Mouse (Mus musculus): ENCODE results near the gene Ccng2. TPM values are rescaled to one million over a fixed set of nuclear protein-coding genes. Genes with fewer than 3 reads are reported as not detected.

Ccng2 gene
- total and polyA plus RNA-seq, 2 experiments from 2014 or later: 20.2 to 68.2 TPM

DNA sequence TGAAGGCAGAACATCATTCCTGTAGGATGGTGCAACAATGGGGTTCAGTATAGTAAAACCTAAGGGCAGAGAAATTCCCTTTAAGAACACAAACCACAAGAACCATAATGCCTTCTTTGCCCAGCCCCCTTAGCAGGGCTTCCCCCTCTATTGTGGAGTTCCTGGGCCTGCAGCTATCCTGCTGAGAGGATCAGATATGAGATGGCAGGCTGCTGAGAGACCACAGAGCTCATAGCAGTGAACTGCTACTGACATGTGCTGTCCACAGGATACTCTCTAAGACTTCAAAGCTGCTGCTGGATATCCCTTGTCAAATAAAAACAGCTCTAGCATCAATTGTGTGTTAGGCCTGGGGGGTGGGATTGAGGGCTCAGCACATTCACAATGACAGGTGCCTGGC is 21.5 kb downstream of the Ccng2 start:
- no peak for TF ChIP-seq EP300 (IDR thresholded peaks at IDR 0.05; ENCODE audit: low read depth)
- TF ChIP-seq CTCF (IDR thresholded peaks at IDR 0.05; ENCODE audit: low read depth): no peak
- H3K36me3 ChIP-seq (replicated peaks; ENCODE audit: control insufficient read depth, insufficient read depth, low read length): no peaks in the 10 kb centered on the region
- no peak overlapping the region for H3K27ac ChIP-seq (ENCODE audit: low read depth)
- no peak overlapping the region for H3K9ac ChIP-seq (replicated peaks; ENCODE audit: low read depth, low read length)
- no peaks in the 10 kb centered on the region for H3K27me3 ChIP-seq (ENCODE audit: control insufficient read depth, insufficient read depth, low read length)
- no peak for DNase-seq (ENCODE audit: low spot score)
- no peak for ATAC-seq (ENCODE audit: insufficient read depth, low read depth)
- H3K4me2 ChIP-seq (ENCODE audit: low read depth, low read length): no peak overlapping the region
- H3K4me3 ChIP-seq (ENCODE audit: low read depth, low read length): no peak overlapping the region
- H3K9me3 ChIP-seq (replicated peaks; ENCODE audit: control insufficient read depth, low read length): no peaks in the 10 kb centered on the region; the same call in 1 of the 2 replicates
- H3K4me1 ChIP-seq (ENCODE audit: control insufficient read depth, insufficient read depth): no peaks in the 10 kb centered on the region

DNA sequence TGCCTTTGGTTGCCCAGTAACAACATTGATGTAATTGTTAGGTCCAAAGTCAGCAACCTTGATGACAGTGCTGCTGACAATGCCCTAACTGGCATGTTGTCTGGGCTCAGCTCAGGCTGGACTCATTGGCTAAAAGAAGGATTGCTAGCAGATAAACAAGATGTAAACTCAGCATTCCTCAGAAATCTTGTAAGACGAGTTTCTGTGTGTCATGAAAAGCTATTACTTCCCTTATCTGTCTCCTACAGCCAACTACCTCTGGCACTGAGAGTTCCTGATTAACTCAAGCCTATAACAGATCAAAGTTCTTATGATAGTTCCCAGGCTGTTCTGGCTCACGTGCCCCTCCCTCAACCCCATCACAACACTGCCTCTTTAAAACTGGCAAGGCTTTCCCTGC is 23.2 kb downstream of the Ccng2 start:
- Histone ChIP-seq H3K9ac (replicated peaks; ENCODE audit: low read depth, low read length) (no peak overlapping the region), H3K4me3 (ENCODE audit: low read depth, low read length) (no peak overlapping the region), H3K4me2 (ENCODE audit: low read depth, low read length) (no peak overlapping the region), H3K9me3 (replicated peaks; ENCODE audit: control insufficient read depth, low read length) (no peaks in the 10 kb centered on the region; the same call in 1 of the 2 replicates), H3K36me3 (replicated peaks; ENCODE audit: control insufficient read depth, insufficient read depth, low read length) (no peaks in the 10 kb centered on the region), H3K4me1 (ENCODE audit: control insufficient read depth, insufficient read depth) (no peaks in the 10 kb centered on the region), H3K27ac (ENCODE audit: low read depth) (no peak overlapping the region), H3K27me3 (ENCODE audit: control insufficient read depth, insufficient read depth, low read length) (no peaks in the 10 kb centered on the region)
- 13% methylated on average over 2 of the region's 2 CpGs for WGBS
- ATAC-seq (ENCODE audit: insufficient read depth, low read depth) (no peak), DNase-seq (ENCODE audit: low spot score) (no peak)
- TF ChIP-seq CTCF (IDR thresholded peaks at IDR 0.05; ENCODE audit: low read depth) (no peak), EP300 (IDR thresholded peaks at IDR 0.05; ENCODE audit: low read depth) (no peak)

DNA sequence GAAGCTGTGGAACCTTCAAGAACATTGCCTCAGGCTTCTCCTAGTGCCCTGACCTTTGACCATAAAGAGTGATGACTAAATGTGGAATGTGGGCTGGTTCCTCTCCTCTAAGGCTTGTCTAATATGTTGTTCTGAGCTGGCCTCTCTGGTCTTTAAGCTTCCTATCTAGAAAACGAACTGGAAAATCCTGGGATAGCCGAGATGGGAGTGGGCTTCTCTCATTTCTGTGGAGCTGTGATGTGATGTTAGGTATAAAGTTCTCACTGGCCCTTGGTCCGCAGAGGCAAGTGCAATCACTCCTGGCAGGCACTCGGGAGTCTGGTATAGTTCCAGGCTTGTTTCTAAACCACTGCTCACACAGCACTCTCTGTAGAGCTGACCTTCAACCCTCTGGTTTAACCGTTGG is 29.3 kb downstream of the Ccng2 start:
- Histone ChIP-seq H3K4me1 (ENCODE audit: control insufficient read depth, insufficient read depth) (no peaks in the 10 kb centered on the region), H3K4me2 (ENCODE audit: low read depth, low read length) (no peak overlapping the region), H3K27ac (ENCODE audit: low read depth) (no peak overlapping the region), H3K36me3 (replicated peaks; ENCODE audit: control insufficient read depth, insufficient read depth, low read length) (no peaks in the 10 kb centered on the region), H3K9me3 (replicated peaks; ENCODE audit: control insufficient read depth, low read length) (no peaks in the 10 kb centered on the region; the same call in 1 of the 2 replicates), H3K27me3 (ENCODE audit: control insufficient read depth, insufficient read depth, low read length) (no peaks in the 10 kb centered on the region), H3K9ac (replicated peaks; ENCODE audit: low read depth, low read length) (no peak overlapping the region), H3K4me3 (ENCODE audit: low read depth, low read length) (no peak overlapping the region)
- no peak for DNase-seq (ENCODE audit: low spot score)
- WGBS: 49% methylated on average over 5 of the region's 5 CpGs
- no peak for ATAC-seq (ENCODE audit: insufficient read depth, low read depth)
- no peak for TF ChIP-seq CTCF (IDR thresholded peaks at IDR 0.05; ENCODE audit: low read depth)
- no peak for TF ChIP-seq EP300 (IDR thresholded peaks at IDR 0.05; ENCODE audit: low read depth)

DNA sequence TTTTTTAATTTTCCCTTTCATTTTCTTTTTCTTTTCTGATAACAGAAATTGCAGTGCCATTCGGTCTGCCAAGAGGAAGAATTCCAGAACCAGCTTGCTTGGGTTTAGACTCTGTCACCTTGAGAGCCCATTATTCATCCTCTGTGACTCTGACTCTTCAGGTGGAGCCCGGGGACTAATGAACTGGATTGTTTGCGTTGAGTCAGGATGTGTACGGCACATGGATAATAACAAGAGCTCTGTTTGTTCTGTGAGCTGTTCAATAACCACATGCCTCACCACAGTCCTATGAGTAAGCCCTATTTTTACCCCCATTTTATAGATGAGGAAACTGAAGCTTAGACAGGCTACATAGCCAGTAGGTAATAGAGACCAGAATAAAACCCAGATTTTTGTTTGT is 29.7 kb downstream of the Ccng2 start:
- DNase-seq (ENCODE audit: low spot score) (no peak), ATAC-seq (ENCODE audit: insufficient read depth, low read depth) (no peak)
- Histone ChIP-seq H3K36me3 (replicated peaks; ENCODE audit: control insufficient read depth, insufficient read depth, low read length) (no peaks in the 10 kb centered on the region), H3K27me3 (ENCODE audit: control insufficient read depth, insufficient read depth, low read length) (no peaks in the 10 kb centered on the region), H3K4me3 (ENCODE audit: low read depth, low read length) (no peak overlapping the region), H3K9ac (replicated peaks; ENCODE audit: low read depth, low read length) (no peak overlapping the region), H3K9me3 (replicated peaks; ENCODE audit: control insufficient read depth, low read length) (no peaks in the 10 kb centered on the region; the same call in 1 of the 2 replicates), H3K4me1 (ENCODE audit: control insufficient read depth, insufficient read depth) (no peaks in the 10 kb centered on the region), H3K27ac (ENCODE audit: low read depth) (no peak overlapping the region), H3K4me2 (ENCODE audit: low read depth, low read length) (no peak overlapping the region)
- TF ChIP-seq CTCF (IDR thresholded peaks at IDR 0.05; ENCODE audit: low read depth): no peak
- WGBS: 71% methylated on average over 4 of the region's 4 CpGs

DNA sequence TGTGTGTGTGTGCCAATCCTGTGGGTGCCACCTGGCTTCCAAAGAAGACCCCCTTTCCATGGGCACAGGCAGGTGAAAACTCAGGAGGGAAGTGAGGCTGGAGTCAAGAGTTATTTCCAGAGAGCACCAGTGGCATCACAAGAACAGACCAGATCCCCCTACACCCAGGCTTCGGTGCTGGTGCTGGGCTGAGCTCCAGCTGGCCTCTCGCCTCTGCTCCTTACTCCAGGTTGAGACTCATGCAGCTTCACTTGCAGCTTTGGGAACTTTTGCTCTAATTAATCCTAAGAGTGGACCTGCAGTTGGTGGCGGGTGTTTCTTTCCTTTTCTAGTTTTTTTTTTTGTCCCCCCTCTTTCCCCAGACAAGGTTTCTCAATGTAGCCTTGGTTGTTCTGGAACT is 30.3 kb downstream of the Ccng2 start:
- 54% methylated on average over 3 of the region's 3 CpGs for WGBS
- Histone ChIP-seq H3K36me3 (replicated peaks; ENCODE audit: control insufficient read depth, insufficient read depth, low read length) (no peaks in the 10 kb centered on the region), H3K4me2 (ENCODE audit: low read depth, low read length) (no peak overlapping the region), H3K4me3 (ENCODE audit: low read depth, low read length) (no peak overlapping the region), H3K27me3 (ENCODE audit: control insufficient read depth, insufficient read depth, low read length) (no peaks in the 10 kb centered on the region), H3K4me1 (ENCODE audit: control insufficient read depth, insufficient read depth) (no peaks in the 10 kb centered on the region), H3K9me3 (replicated peaks; ENCODE audit: control insufficient read depth, low read length) (no peaks in the 10 kb centered on the region; the same call in 1 of the 2 replicates), H3K9ac (replicated peaks; ENCODE audit: low read depth, low read length) (no peak overlapping the region), H3K27ac (ENCODE audit: low read depth) (no peak overlapping the region)
- DNase-seq (ENCODE audit: low spot score): no peak
- ATAC-seq (ENCODE audit: insufficient read depth, low read depth): no peak
- no peak for TF ChIP-seq CTCF (IDR thresholded peaks at IDR 0.05; ENCODE audit: low read depth)
- TF ChIP-seq EP300 (IDR thresholded peaks at IDR 0.05; ENCODE audit: low read depth): no peak

DNA sequence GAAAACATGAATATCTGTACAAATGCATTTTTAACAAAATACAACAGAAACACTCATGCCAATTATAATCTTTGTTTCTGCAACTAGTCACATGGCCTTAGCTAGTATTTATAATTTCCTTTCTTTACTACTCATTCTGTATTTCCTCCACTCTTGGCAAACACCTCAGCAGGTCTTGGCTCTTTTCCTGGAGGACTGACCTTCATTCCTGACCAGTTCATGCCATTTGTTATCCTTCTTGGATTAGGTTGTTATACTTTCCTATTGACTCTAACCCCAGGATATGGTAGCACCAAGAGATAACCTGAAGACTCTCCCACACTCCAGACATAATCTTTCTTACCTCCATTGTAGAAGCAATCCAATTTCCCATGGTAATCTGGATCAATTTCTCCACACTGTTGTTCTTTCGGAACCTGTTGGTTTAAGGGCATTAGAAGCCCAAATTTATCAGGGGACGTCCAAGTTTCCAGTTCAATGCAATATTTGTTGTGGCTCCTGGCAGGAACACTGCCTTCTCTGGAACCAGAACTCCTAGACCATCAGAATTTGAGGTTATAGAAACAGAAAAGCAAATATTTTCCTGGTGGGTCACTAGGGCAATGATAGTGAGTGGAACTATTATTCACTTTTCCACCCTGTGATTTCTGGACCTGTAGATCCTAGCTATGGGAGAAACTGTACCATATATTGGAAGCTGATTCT is 38.2 kb downstream of the Ccng2 start:
- Histone ChIP-seq H3K4me1 (ENCODE audit: control insufficient read depth, insufficient read depth) (no peaks in the 10 kb centered on the region), H3K36me3 (replicated peaks; ENCODE audit: control insufficient read depth, insufficient read depth, low read length) (no peaks in the 10 kb centered on the region), H3K27ac (ENCODE audit: low read depth) (no peak overlapping the region), H3K27me3 (ENCODE audit: control insufficient read depth, insufficient read depth, low read length) (no peaks in the 10 kb centered on the region), H3K9ac (replicated peaks; ENCODE audit: low read depth, low read length) (no peak overlapping the region), H3K4me3 (ENCODE audit: low read depth, low read length) (no peak overlapping the region), H3K9me3 (replicated peaks; ENCODE audit: control insufficient read depth, low read length) (no peaks in the 10 kb centered on the region), H3K4me2 (ENCODE audit: low read depth, low read length) (no peak overlapping the region)
- WGBS: 70% methylated on average over 2 of the region's 2 CpGs
- TF ChIP-seq EP300 (IDR thresholded peaks at IDR 0.05; ENCODE audit: low read depth) (no peak), CTCF (IDR thresholded peaks at IDR 0.05; ENCODE audit: low read depth) (no peak)
- ATAC-seq (ENCODE audit: insufficient read depth, low read depth) (no peak), DNase-seq (ENCODE audit: low spot score) (no peak)

All from heart, postnatal 0 days (tissue).